Mouse (Mus musculus): Measurements from ENCODE around the gene Serpina12. TPM values are rescaled to one million over a fixed set of nuclear protein-coding genes. Genes with fewer than 3 reads are reported as not detected.
A peak's percentile ranks its signal among the peaks of the same experiment; 100 is the strongest.

Serpina12 gene
- total RNA-seq (2021) = not detected

- DNase-seq (ENCODE audit: extremely low spot score in 1 of 2, low spot score in 1 of 2) = no peak
Measured at GRCm38 (mm10) chr12:104044343-104044742, at the start of gene Serpina12. Serpina12 (minus strand) TSS chr12:104044443.

GRCm38 (mm10) chr12:104091303-104091702 is 47.1 kb upstream of the Serpina12 start:
- DNase-seq (ENCODE audit: extremely low spot score in 1 of 2, low spot score in 1 of 2) = no peak

GRCm38 (mm10) chr12:104090119-104090518 is 45.9 kb upstream of the Serpina12 start:
- DNase-seq (ENCODE audit: extremely low spot score in 1 of 2, low spot score in 1 of 2) = no peak

GRCm38 (mm10) chr12:104072286-104072685 is 28.0 kb upstream of the Serpina12 start:
- DNase-seq (ENCODE audit: extremely low spot score in 1 of 2, low spot score in 1 of 2) = no peak

GRCm38 (mm10) chr12:104071708-104072107 is 27.5 kb upstream of the Serpina12 start:
- DNase-seq (ENCODE audit: extremely low spot score in 1 of 2, low spot score in 1 of 2) = no peak

- DNase-seq (ENCODE audit: extremely low spot score in 1 of 2, low spot score in 1 of 2) = peak; percentile 64 to 95
Measured at GRCm38 (mm10) chr12:104069620-104070019, 25.4 kb upstream of the Serpina12 start.

- DNase-seq (ENCODE audit: extremely low spot score in 1 of 2, low spot score in 1 of 2) = peak in 1 of 2 experiments; percentile 35
Measured at GRCm38 (mm10) chr12:104067549-104067948, 23.3 kb upstream of the Serpina12 start.

- DNase-seq (ENCODE audit: extremely low spot score in 1 of 2, low spot score in 1 of 2) = peak in 1 of 2 experiments; percentile 60
Measured at GRCm38 (mm10) chr12:104066241-104066640, 22.0 kb upstream of the Serpina12 start.

- no peak for DNase-seq (ENCODE audit: extremely low spot score in 1 of 2, low spot score in 1 of 2)
Measured at GRCm38 (mm10) chr12:104064996-104065395, 20.8 kb upstream of the Serpina12 start.

GRCm38 (mm10) chr12:104064532-104064931 is 20.3 kb upstream of the Serpina12 start:
- no peak for DNase-seq (ENCODE audit: extremely low spot score in 1 of 2, low spot score in 1 of 2)

GRCm38 (mm10) chr12:104061862-104062261 is 17.6 kb upstream of the Serpina12 start:
- no peak for DNase-seq (ENCODE audit: extremely low spot score in 1 of 2, low spot score in 1 of 2)

GRCm38 (mm10) chr12:104060126-104060525 is 15.9 kb upstream of the Serpina12 start:
- no peak for DNase-seq (ENCODE audit: extremely low spot score in 1 of 2, low spot score in 1 of 2)

GRCm38 (mm10) chr12:104057531-104057930 is 13.3 kb upstream of the Serpina12 start:
- DNase-seq (ENCODE audit: extremely low spot score in 1 of 2, low spot score in 1 of 2) = no peak

- DNase-seq (ENCODE audit: extremely low spot score in 1 of 2, low spot score in 1 of 2) = peak in 1 of 2 experiments; percentile 41
Measured at GRCm38 (mm10) chr12:104057050-104057449, 12.8 kb upstream of the Serpina12 start.

GRCm38 (mm10) chr12:104055755-104056154 is 11.5 kb upstream of the Serpina12 start:
- no peak for DNase-seq (ENCODE audit: extremely low spot score in 1 of 2, low spot score in 1 of 2)

- DNase-seq (ENCODE audit: extremely low spot score in 1 of 2, low spot score in 1 of 2) = no peak
Measured at GRCm38 (mm10) chr12:104053995-104054394, 9.8 kb upstream of the Serpina12 start.

GRCm38 (mm10) chr12:104045713-104046112 is 1.5 kb upstream of the Serpina12 start:
- no peak for DNase-seq (ENCODE audit: extremely low spot score in 1 of 2, low spot score in 1 of 2)

GRCm38 (mm10) chr12:104042753-104043152 is 1.5 kb downstream of the Serpina12 start:
- DNase-seq (ENCODE audit: extremely low spot score in 1 of 2, low spot score in 1 of 2) = no peak

- no peak for DNase-seq (ENCODE audit: extremely low spot score in 1 of 2, low spot score in 1 of 2)
Measured at GRCm38 (mm10) chr12:104041401-104041800, 2.8 kb downstream of the Serpina12 start.

GRCm38 (mm10) chr12:104038181-104038580 is 6.1 kb downstream of the Serpina12 start:
- DNase-seq (ENCODE audit: extremely low spot score in 1 of 2, low spot score in 1 of 2) = no peak

- no peak for DNase-seq (ENCODE audit: extremely low spot score in 1 of 2, low spot score in 1 of 2)
Measured at GRCm38 (mm10) chr12:104033752-104034151, 10.5 kb downstream of the Serpina12 start.

GRCm38 (mm10) chr12:104029986-104030385 is 14.3 kb downstream of the Serpina12 start:
- peak in 1 of 2 experiments; percentile 12 for DNase-seq (ENCODE audit: extremely low spot score in 1 of 2, low spot score in 1 of 2)

GRCm38 (mm10) chr12:104015280-104015679 is 29.0 kb downstream of the Serpina12 start:
- DNase-seq (ENCODE audit: extremely low spot score in 1 of 2, low spot score in 1 of 2) = no peak

Data from layer of hippocampus, postnatal 25 days (tissue).